Mouse (Mus musculus) liver, adult 2 months (tissue): ENCODE results near the gene Il1r2. TPM values are rescaled to one million over a fixed set of nuclear protein-coding genes. Genes with fewer than 3 reads are reported as not detected.

ENCODE experiments used
- DNase-seq: peaks from one replicate; pipeline ENCODE4 v3.0.0-alpha.2; 2011; ENCODE audit warnings: low read depth, low spot score; ENCODE audit errors: extremely low read depth
- H3K27ac ChIP-seq: fragments of 200-500 bp; replicated peaks from 2 replicates; pipeline ENCODE4 v1.5.1; 2012; ENCODE audit warnings: low read depth, mild to moderate bottlenecking, control low read depth, inconsistent platforms, low read length; ENCODE audit not compliant: insufficient read depth
- H3K27me3 ChIP-seq: fragments of 200-500 bp; 2 replicates; pipeline ENCODE4 v1.6.1; 2012; ENCODE audit warnings: mild to moderate bottlenecking, moderate library complexity, low read length, inconsistent platforms; ENCODE audit not compliant: control insufficient read depth, insufficient read depth
- H3K36me3 ChIP-seq: fragments of 200-500 bp; 2 replicates; pipeline ENCODE4 v1.6.1; 2012; ENCODE audit warnings: low read length, inconsistent platforms; ENCODE audit not compliant: control insufficient read depth, insufficient read depth
- H3K4me1 ChIP-seq: fragments of 200-500 bp; 2 replicates; pipeline ENCODE4 v1.6.1; 2011; ENCODE audit warnings: low read length; ENCODE audit not compliant: control insufficient read depth, insufficient read depth
- H3K4me3 ChIP-seq: fragments of 200-500 bp; 2 replicates; pipeline ENCODE4 v1.5.1; 2011; ENCODE audit warnings: low read depth, mild to moderate bottlenecking, control low read depth, low read length, moderate library complexity; ENCODE audit not compliant: insufficient read depth
- H3K79me2 ChIP-seq: fragments of 200-500 bp; 2 replicates; pipeline ENCODE4 v1.6.1; 2012; ENCODE audit warnings: inconsistent platforms, mild to moderate bottlenecking, low read length, moderate library complexity; ENCODE audit not compliant: control insufficient read depth, insufficient read depth
- H3K9ac ChIP-seq: fragments of 200-500 bp; 2 replicates; pipeline ENCODE4 v1.6.1; 2012; ENCODE audit warnings: low read depth, mild to moderate bottlenecking, control low read depth, inconsistent platforms, low read length
- CTCF ChIP-seq: fragments of 200-500 bp; IDR thresholded peaks from 2 replicates; pipeline ENCODE4 v1.5.1; 2011; ENCODE audit warnings: low read depth, low read length, control low read depth
- POLR2A ChIP-seq: fragments of 200-500 bp; IDR thresholded peaks from 2 replicates; pipeline ENCODE4 v1.6.1; 2011; ENCODE audit warnings: low read length, control low read depth; ENCODE audit not compliant: insufficient read depth; ENCODE audit errors: extremely low read depth
- WGBS: fragments of 180-500 bp; shearing (Covaris S2); methylation state at CpG from one replicate; pipeline ENCODE4 v1.1.7; 2018; 5-methylcytosine and 5-hydroxymethylcytosine counted together
- polyA plus RNA-seq: library from polyadenylated mRNA; depleted of rRNA; stranded (reverse); fragments of >200 nt; gene quantifications from 2 replicates; pipeline ENCODE4 v1.2.3, GENCODE M21; 2012
- total RNA-seq: library from RNA; depleted of rRNA; stranded (reverse); fragments of >200 nt; gene quantifications from 2 replicates; pipeline ENCODE4 v1.2.3, GENCODE M21; 2014

Il1r2 gene
- total and polyA plus RNA-seq, 2 experiments: 0.11 TPM; not detected in 1

DNA sequence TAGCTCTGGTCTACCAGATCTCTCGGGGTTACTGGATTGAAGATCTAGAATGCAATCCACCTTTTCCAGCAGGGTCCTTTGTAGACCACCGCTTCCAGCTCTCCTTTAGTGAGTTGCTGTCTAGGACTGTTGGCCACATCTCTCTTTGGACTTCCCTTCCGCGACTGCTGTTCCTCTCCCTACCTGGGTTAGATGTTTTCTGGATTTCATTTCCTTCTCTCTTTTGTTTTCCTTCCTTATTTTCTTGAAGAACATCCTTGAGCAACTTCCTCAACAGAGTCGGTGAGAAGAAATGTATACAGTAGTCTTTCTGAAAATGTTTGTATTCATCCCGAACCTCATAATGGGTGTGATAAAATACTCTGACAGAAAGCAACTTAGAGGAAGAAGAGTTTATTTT, 36.0 kb upstream of the Il1r2 start:
- Histone ChIP-seq H3K4me3 (no peak overlapping the region), H3K9ac (no peak overlapping the region), H3K4me1 (no peaks in the 10 kb centered on the region), H3K27ac (no peak overlapping the region), H3K79me2 (no peaks in the 10 kb centered on the region), H3K36me3 (no peaks in the 10 kb centered on the region), H3K27me3 (no peaks in the 10 kb centered on the region)
- no peak for DNase-seq
- WGBS: 84% methylated on average over 6 of the region's 6 CpGs
- TF ChIP-seq CTCF: no peak
- no peak for TF ChIP-seq POLR2A

DNA sequence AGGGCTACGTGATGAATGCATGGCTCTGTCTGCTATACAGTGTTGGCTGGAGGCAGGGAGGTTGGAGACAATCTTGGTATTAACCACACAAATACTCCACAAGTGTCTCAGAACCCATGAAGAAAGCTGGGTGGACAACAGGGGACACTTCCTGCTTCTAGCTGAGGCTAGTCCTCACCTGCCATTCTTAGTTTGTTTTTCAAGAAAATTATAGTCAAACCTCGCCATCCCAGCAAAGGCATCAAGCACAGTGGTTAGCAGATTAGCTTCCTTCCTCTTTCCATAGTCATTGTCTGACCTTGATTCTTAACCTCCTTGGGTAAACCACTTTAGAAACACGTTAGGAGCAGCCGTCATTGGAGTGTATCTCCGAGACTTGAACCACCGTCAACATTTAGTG, 28.2 kb upstream of the Il1r2 start:
- H3K79me2 ChIP-seq: no peaks in the 10 kb centered on the region
- no peaks in the 10 kb centered on the region for H3K4me1 ChIP-seq
- DNase-seq: no peak
- no peak overlapping the region for H3K27ac ChIP-seq
- H3K4me3 ChIP-seq: no peak overlapping the region
- no peaks in the 10 kb centered on the region for H3K36me3 ChIP-seq
- H3K27me3 ChIP-seq: no peaks in the 10 kb centered on the region
- TF ChIP-seq CTCF (no peak), POLR2A (no peak)
- H3K9ac ChIP-seq: no peak overlapping the region
- 73% methylated on average over 6 of the region's 6 CpGs for WGBS

DNA sequence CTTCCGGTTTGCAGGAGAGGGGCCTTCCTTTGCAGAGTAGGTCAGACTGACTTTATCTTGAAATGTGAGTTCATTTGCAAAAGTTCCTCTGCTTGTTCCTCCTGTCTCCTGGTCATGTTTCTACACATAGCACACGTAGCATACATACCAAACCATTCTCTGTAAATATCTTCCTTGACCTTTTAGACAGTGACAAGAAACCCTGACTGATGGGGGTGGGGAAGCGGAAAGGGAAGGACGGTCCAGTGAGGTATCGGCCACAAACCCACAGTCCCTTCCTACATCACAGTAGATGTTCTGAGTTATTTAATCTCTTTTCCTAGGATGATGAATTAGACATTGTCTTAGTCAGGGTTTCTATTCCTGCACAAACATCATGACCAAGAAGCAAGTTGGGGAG, 27.3 kb upstream of the Il1r2 start:
- H3K36me3 ChIP-seq: no peaks in the 10 kb centered on the region
- H3K79me2 ChIP-seq: no peaks in the 10 kb centered on the region
- TF ChIP-seq POLR2A (no peak), CTCF (no peak)
- DNase-seq: no peak
- H3K27me3 ChIP-seq: no peaks in the 10 kb centered on the region
- no peak overlapping the region for H3K27ac ChIP-seq
- WGBS: 71% methylated on average over 5 of the region's 5 CpGs
- no peak overlapping the region for H3K9ac ChIP-seq
- no peaks in the 10 kb centered on the region for H3K4me1 ChIP-seq
- H3K4me3 ChIP-seq: no peak overlapping the region

DNA sequence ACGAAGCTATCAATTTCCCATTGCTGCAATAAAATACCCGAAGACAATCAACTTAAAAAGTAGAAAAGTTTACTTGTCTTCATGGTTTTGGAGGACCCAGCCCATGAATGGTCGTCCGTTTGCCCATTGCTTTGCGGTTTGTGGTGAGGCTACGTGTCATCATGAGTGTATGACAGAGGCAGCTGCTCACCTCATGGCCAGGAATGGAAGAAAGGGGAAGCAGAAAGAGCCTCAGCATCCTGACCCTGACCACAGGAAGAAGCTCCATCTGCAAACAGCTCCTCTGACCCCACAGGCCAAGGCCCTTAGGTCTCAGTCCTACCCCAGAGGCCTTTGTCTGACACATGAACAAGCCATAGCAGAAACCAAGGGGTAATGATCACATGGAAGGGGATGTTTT, 22.7 kb upstream of the Il1r2 start:
- Histone ChIP-seq H3K27me3 (no peaks in the 10 kb centered on the region), H3K36me3 (no peaks in the 10 kb centered on the region), H3K9ac (no peak overlapping the region), H3K4me3 (no peak overlapping the region), H3K4me1 (no peaks in the 10 kb centered on the region), H3K27ac (no peak overlapping the region), H3K79me2 (no peaks in the 10 kb centered on the region)
- no peak for DNase-seq
- 89% methylated on average over 6 of the region's 6 CpGs for WGBS
- TF ChIP-seq POLR2A: no peak

DNA sequence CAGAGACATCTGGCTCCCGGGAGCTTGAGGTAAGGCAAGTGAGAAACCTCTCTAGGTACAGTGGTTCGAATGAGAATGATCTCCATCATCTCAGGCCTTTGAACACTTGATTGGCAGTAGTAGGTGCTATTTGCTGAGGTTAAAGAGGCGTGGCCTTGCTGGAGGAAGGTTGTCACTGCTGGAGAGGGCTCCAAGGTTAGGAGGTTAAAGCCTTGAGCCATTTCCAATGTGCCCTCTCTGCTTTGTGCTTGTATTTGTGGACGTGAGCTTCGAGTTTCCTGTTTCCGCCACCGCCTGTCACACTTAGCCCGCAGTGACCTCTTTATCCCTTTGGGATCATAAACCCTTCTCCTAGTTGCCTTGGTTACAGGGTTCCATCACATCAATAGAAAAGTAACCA, 21.7 kb upstream of the Il1r2 start:
- TF ChIP-seq CTCF: no peak
- no peak for TF ChIP-seq POLR2A
- Histone ChIP-seq H3K4me3 (no peak overlapping the region), H3K9ac (no peak overlapping the region), H3K27ac (no peak overlapping the region), H3K79me2 (no peaks in the 10 kb centered on the region), H3K27me3 (no peaks in the 10 kb centered on the region), H3K4me1 (no peaks in the 10 kb centered on the region), H3K36me3 (no peaks in the 10 kb centered on the region)
- 75% methylated on average over 8 of the region's 8 CpGs for WGBS
- DNase-seq: no peak

DNA sequence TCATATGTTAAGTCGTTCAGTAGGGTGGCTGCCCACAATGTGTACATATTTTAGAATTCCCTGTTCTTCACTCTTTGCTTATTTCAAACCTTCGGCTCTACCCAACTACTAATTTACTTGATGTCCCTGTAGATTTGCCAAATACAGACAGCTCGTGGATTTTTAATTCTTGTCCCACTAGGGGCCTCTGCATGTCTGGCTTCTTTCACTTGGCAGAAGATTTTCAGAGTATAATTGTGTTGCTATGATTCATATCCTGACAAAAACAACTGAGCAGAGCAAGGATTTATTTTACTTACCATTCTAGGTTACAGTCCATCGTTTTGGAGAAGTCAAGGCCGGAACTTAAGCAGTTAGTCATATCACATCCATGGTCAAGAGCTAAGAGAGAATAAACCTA, 20.8 kb upstream of the Il1r2 start:
- DNase-seq: no peak
- Histone ChIP-seq H3K79me2 (no peaks in the 10 kb centered on the region), H3K4me1 (no peaks in the 10 kb centered on the region), H3K27me3 (no peaks in the 10 kb centered on the region), H3K27ac (no peak overlapping the region), H3K4me3 (no peak overlapping the region), H3K36me3 (no peaks in the 10 kb centered on the region), H3K9ac (no peak overlapping the region)
- 88% methylated on average over 5 of the region's 5 CpGs for WGBS
- TF ChIP-seq CTCF (no peak), POLR2A (no peak)
